8 mouse cellular contexts compared by ENCODE assay signal in genomic region chr5:148831596-148832257, GRCm38 (mm10).
DNase-seq lines count a peak whose midpoint lies in the region; ATAC-seq and TF ChIP-seq lines count a peak whose summit lies in the region.

No protein-coding gene starts in this region.

- peaks cover 58% of the 10 kb centered on the region for H3K27me3 ChIP-seq in E14TG2a.4 (ENCODE audit: insufficient read depth, low read length)
- peaks cover 2% of the 10 kb centered on the region; the same call in 1 of the 2 replicates for H3K27me3 ChIP-seq in forebrain, embryonic 11.5 days (ENCODE audit: control insufficient read depth, insufficient read depth, low read length)
- H3K27me3 ChIP-seq in heart, postnatal 0 days (ENCODE audit: control insufficient read depth, insufficient read depth, low read length), result 0 out of 2 replicates have a peak, but pooled peaks cover 11% of the 10 kb centered on the region
- peaks cover 4% of the 10 kb centered on the region; the same call in 1 of the 2 replicates for H3K27me3 ChIP-seq in liver, embryonic 16.5 days (ENCODE audit: control insufficient read depth, insufficient read depth, low read depth, low read length)
- H3K27me3 ChIP-seq in neural tube, embryonic 13.5 days, result peaks cover 19% of the 10 kb centered on the region
- H3K27me3 ChIP-seq in stomach, postnatal 0 days (ENCODE audit: control insufficient read depth, insufficient read depth, low read length), result no peaks in the 10 kb centered on the region

- peak; percentile 83; the same call in 1 of the 2 replicates for ATAC-seq in forebrain, embryonic 11.5 days (replicated peaks; ENCODE audit: low FRiP score)
- ATAC-seq in heart, postnatal 0 days (ENCODE audit: insufficient read depth, low read depth), result peak; percentile 49; the same call in 1 of the 2 replicates
- peak; percentile 48; the same call in 1 of the 2 replicates for ATAC-seq in liver, embryonic 16.5 days (ENCODE audit: low read depth)
- ATAC-seq in neural tube, embryonic 13.5 days (ENCODE audit: low read depth), result peak; percentile 61; the same call in 1 of the 2 replicates
- ATAC-seq in stomach, postnatal 0 days (ENCODE audit: low FRiP score, low TSS enrichment), result peak; percentile 67

- 4% methylated on average over 23 of the region's 23 CpGs for WGBS in forebrain, embryonic 11.5 days
- 6% methylated on average over 23 of the region's 23 CpGs for WGBS in heart, postnatal 0 days
- 5% methylated on average over 23 of the region's 23 CpGs for WGBS in liver, embryonic 16.5 days (ENCODE audit: insufficient replicate concordance)
- 5% methylated on average over 23 of the region's 23 CpGs for WGBS in neural tube, embryonic 13.5 days
- 7% methylated on average over 23 of the region's 23 CpGs for WGBS in stomach, postnatal 0 days

- H3K27ac ChIP-seq in forebrain, embryonic 11.5 days (ENCODE audit: low read depth, low read length), result no peak overlapping the region
- H3K27ac ChIP-seq in heart, postnatal 0 days (ENCODE audit: low read depth), result no peak overlapping the region
- no peak overlapping the region for H3K27ac ChIP-seq in liver, embryonic 16.5 days (ENCODE audit: low read length)
- no peak overlapping the region for H3K27ac ChIP-seq in neural tube, embryonic 13.5 days (replicated peaks)
- no peak overlapping the region for H3K27ac ChIP-seq in stomach, postnatal 0 days (replicated peaks)

- H3K4me3 ChIP-seq in E14TG2a.4 (replicated peaks; ENCODE audit: low read length), result peak overlapping the region; percentile 59
- peak overlapping the region; percentile 13; the same call in 1 of the 2 replicates for H3K4me3 ChIP-seq in forebrain, embryonic 11.5 days (ENCODE audit: low read depth, low read length)
- peak overlapping the region; percentile 45 for H3K4me3 ChIP-seq in heart, postnatal 0 days (ENCODE audit: low read depth, low read length)
- peak overlapping the region; percentile 43 for H3K4me3 ChIP-seq in liver, embryonic 16.5 days (ENCODE audit: low read depth, low read length)
- peak overlapping the region; percentile 12 for H3K4me3 ChIP-seq in neural tube, embryonic 13.5 days
- peak overlapping the region; percentile 31 for H3K4me3 ChIP-seq in stomach, postnatal 0 days (ENCODE audit: low read depth, low read length)

- peak; percentile 65 for DNase-seq in c-Kit-positive CD71-negative TER-119-negative erythroid progenitor cells, embryonic 14.5 days (ENCODE audit: low read depth)
- DNase-seq in forebrain, embryonic 11.5 days (ENCODE audit: low spot score), result peak; percentile 92
- peak; percentile 57 for DNase-seq in heart, postnatal 0 days (ENCODE audit: low spot score)
- peak; percentile 86 to 88 for DNase-seq in kidney, postnatal 4 days
- DNase-seq in stomach, postnatal 0 days (ENCODE audit: low spot score), result peak; percentile 79

- TF ChIP-seq CTCF in E14TG2a.4 (conservative IDR thresholded peaks at IDR 0.05; ENCODE audit: low read length), result peak; percentile 91
- peak; percentile 74 for TF ChIP-seq CTCF in heart, postnatal 0 days (IDR thresholded peaks at IDR 0.05; ENCODE audit: low read depth)
- TF ChIP-seq CTCF in stomach, postnatal 0 days (IDR thresholded peaks at IDR 0.05; ENCODE audit: low read depth), result peak; percentile 88

- no peaks in the 10 kb centered on the region for H3K9me3 ChIP-seq in E14TG2a.4 (ENCODE audit: low read length)
- H3K9me3 ChIP-seq in forebrain, embryonic 11.5 days (ENCODE audit: control insufficient read depth, low read length), result no peaks in the 10 kb centered on the region
- no peaks in the 10 kb centered on the region for H3K9me3 ChIP-seq in heart, postnatal 0 days (replicated peaks; ENCODE audit: control insufficient read depth, low read length)
- no peaks in the 10 kb centered on the region for H3K9me3 ChIP-seq in liver, embryonic 16.5 days (replicated peaks; ENCODE audit: control insufficient read depth, low read length)
- 0 out of 2 replicates have a peak, but pooled peaks cover 6% of the 10 kb centered on the region for H3K9me3 ChIP-seq in neural tube, embryonic 13.5 days
- H3K9me3 ChIP-seq in stomach, postnatal 0 days (ENCODE audit: control insufficient read depth, low read length), result no peaks in the 10 kb centered on the region

- no peaks in the 10 kb centered on the region for H3K36me3 ChIP-seq in E14TG2a.4 (ENCODE audit: insufficient read depth, low read length)
- H3K36me3 ChIP-seq in forebrain, embryonic 11.5 days (ENCODE audit: control insufficient read depth, insufficient read depth, low read length), result no peaks in the 10 kb centered on the region
- no peaks in the 10 kb centered on the region for H3K36me3 ChIP-seq in heart, postnatal 0 days (replicated peaks; ENCODE audit: control insufficient read depth, insufficient read depth, low read length)
- H3K36me3 ChIP-seq in liver, embryonic 16.5 days (ENCODE audit: control insufficient read depth, insufficient read depth), result no peaks in the 10 kb centered on the region
- H3K36me3 ChIP-seq in neural tube, embryonic 13.5 days, result no peaks in the 10 kb centered on the region
- no peaks in the 10 kb centered on the region for H3K36me3 ChIP-seq in stomach, postnatal 0 days (ENCODE audit: control insufficient read depth, insufficient read depth, low read length)

- TF ChIP-seq EP300 in heart, postnatal 0 days (IDR thresholded peaks at IDR 0.05; ENCODE audit: low read depth), result no peak
- TF ChIP-seq EP300 in stomach, postnatal 0 days (optimal IDR thresholded peaks at IDR 0.05), result no peak

- peaks cover 26% of the 10 kb centered on the region for H3K4me1 ChIP-seq in E14TG2a.4 (replicated peaks; ENCODE audit: low read depth, low read length)
- no peaks in the 10 kb centered on the region for H3K4me1 ChIP-seq in forebrain, embryonic 11.5 days (replicated peaks; ENCODE audit: control insufficient read depth, insufficient read depth, low read length)
- H3K4me1 ChIP-seq in heart, postnatal 0 days (ENCODE audit: control insufficient read depth, insufficient read depth), result 0 out of 2 replicates have a peak, but pooled peaks cover 5% of the 10 kb centered on the region
- peaks cover 6% of the 10 kb centered on the region; the same call in 1 of the 2 replicates for H3K4me1 ChIP-seq in liver, embryonic 16.5 days (ENCODE audit: control insufficient read depth, low read depth, low read length)
- peaks cover 11% of the 10 kb centered on the region for H3K4me1 ChIP-seq in neural tube, embryonic 13.5 days (replicated peaks)
- no peaks in the 10 kb centered on the region for H3K4me1 ChIP-seq in stomach, postnatal 0 days (replicated peaks; ENCODE audit: control insufficient read depth, insufficient read depth)

- H3K9ac ChIP-seq in forebrain, embryonic 11.5 days (ENCODE audit: low read length), result peak overlapping the region; percentile 49
- H3K9ac ChIP-seq in heart, postnatal 0 days (replicated peaks; ENCODE audit: low read depth, low read length), result no peak overlapping the region
- H3K9ac ChIP-seq in liver, embryonic 16.5 days (ENCODE audit: low read depth, low read length), result no peak overlapping the region
- peak overlapping the region; percentile 22; the same call in 1 of the 2 replicates for H3K9ac ChIP-seq in neural tube, embryonic 13.5 days
- no peak overlapping the region for H3K9ac ChIP-seq in stomach, postnatal 0 days (ENCODE audit: low read length)

- H3K4me2 ChIP-seq in forebrain, embryonic 11.5 days (ENCODE audit: low read depth, low read length, severe bottlenecking), result peak overlapping the region; percentile 43
- H3K4me2 ChIP-seq in heart, postnatal 0 days (ENCODE audit: low read depth, low read length), result peak overlapping the region; percentile 60
- H3K4me2 ChIP-seq in liver, embryonic 16.5 days (ENCODE audit: low read depth, low read length), result peak overlapping the region; percentile 45
- H3K4me2 ChIP-seq in neural tube, embryonic 13.5 days, result peak overlapping the region; percentile 47
- peak overlapping the region; percentile 53 for H3K4me2 ChIP-seq in stomach, postnatal 0 days (replicated peaks; ENCODE audit: low read depth)

Comparison
In these comparisons a context has a peak if more than half of its experiments do, and no peak if none do; other contexts are left out.
1. H3K9ac ChIP-seq: peak in forebrain, embryonic 11.5 days (single experiment) and neural tube, embryonic 13.5 days (single experiment); none in heart, postnatal 0 days (single experiment), liver, embryonic 16.5 days (single experiment) and stomach, postnatal 0 days (single experiment).
2. Peak in every context shown above with its lines, with median percentiles within 50 percentile points of each other: H3K4me3 ChIP-seq, CTCF ChIP-seq, DNase-seq, ATAC-seq and H3K4me2 ChIP-seq.